Mouse (Mus musculus): Measurements from ENCODE around the gene Tmem200c. TPM values are rescaled to one million over a fixed set of nuclear protein-coding genes. Genes with fewer than 3 reads are reported as not detected.

Gene Tmem200c
- polyA plus RNA-seq, 1 experiment from 2014 or later = 0.54 TPM

DNA sequence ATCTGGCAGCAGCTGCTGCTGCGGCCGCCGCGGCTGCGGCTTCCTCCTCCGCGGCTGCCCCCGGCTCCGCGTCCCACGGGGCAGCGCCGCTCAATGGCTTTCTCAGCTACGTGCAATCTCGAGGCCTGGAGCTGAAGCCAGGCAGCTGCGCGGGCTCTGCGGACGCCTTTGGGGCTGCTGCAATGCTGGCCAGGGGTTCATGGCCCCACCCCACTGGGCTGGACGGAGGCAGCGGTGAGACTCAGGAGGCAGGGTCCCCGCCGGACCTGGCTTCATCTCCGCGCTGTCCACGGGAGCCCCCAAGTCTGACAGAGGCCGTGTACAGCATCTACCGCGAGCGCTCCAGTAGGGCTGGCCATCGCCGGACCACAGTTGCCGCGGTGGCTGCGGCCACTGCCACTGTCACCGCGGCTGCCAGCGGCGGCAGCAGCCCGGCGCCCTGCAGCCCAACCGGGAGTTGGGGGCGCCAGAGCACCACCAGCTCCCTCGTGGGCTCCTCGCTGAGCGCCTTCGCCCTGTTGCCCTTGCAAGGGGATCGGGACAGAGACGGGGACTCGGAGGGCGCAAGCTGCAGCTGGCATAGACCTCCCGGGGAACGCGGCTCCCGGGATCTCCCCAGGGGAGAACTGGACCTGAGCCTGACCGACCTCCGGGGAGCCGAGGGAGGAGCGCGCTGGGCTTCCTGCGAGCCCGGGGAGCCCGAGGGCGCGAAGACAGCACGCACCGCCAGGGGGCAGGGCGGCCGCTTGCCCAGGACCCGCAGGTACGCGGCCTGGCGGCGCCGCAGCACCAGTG, 14.9 kb downstream of the Tmem200c start:
- peak; percentile 81 for DNase-seq
- peak; percentile 80 for ATAC-seq (ENCODE audit: insufficient read depth)
- TF ChIP-seq CTCF (IDR thresholded peaks at IDR 0.05; ENCODE audit: low read depth) = peak; percentile 44; the same call in 1 of the 2 replicates
- Histone ChIP-seq H3K27ac (ENCODE audit: low read depth) (no peak overlapping the region), H3K27me3 (ENCODE audit: insufficient read depth, low read length) (peaks cover 41% of the 10 kb centered on the region), H3K9ac (peak overlapping the region; percentile 52), H3K36me3 (ENCODE audit: insufficient read depth) (no peaks in the 10 kb centered on the region), H3K4me2 (peak overlapping the region; percentile 98), H3K4me3 (ENCODE audit: low read depth, low read length) (peak overlapping the region; percentile 53), H3K4me1 (ENCODE audit: insufficient read depth) (peaks cover 6% of the 10 kb centered on the region; the same call in 1 of the 2 replicates), H3K9me3 (ENCODE audit: low read depth, low read length) (no peaks in the 10 kb centered on the region)
- under 1% methylated on average over 75 of the region's 75 CpGs for WGBS

- Histone ChIP-seq H3K4me3 (ENCODE audit: low read depth, low read length) (peak overlapping the region; percentile 53), H3K4me1 (ENCODE audit: insufficient read depth) (peaks cover 6% of the 10 kb centered on the region; the same call in 1 of the 2 replicates), H3K27ac (ENCODE audit: low read depth) (no peak overlapping the region), H3K4me2 (peak overlapping the region; percentile 98), H3K9me3 (ENCODE audit: low read depth, low read length) (no peaks in the 10 kb centered on the region), H3K9ac (peak overlapping the region; percentile 52), H3K27me3 (ENCODE audit: insufficient read depth, low read length) (peaks cover 35% of the 10 kb centered on the region), H3K36me3 (ENCODE audit: insufficient read depth) (no peaks in the 10 kb centered on the region)
- ATAC-seq (ENCODE audit: insufficient read depth) (no peak), DNase-seq (no peak)
- 3% methylated on average over 22 of the region's 22 CpGs for WGBS
- TF ChIP-seq CTCF (IDR thresholded peaks at IDR 0.05; ENCODE audit: low read depth) = no peak
These were observed 15.4 kb downstream of the Tmem200c start for GRCm38 (mm10) chr17:68841892-68842252.

- Histone ChIP-seq H3K9ac (no peak overlapping the region), H3K4me2 (no peak overlapping the region), H3K27me3 (ENCODE audit: insufficient read depth, low read length) (peaks cover 5% of the 10 kb centered on the region), H3K4me1 (ENCODE audit: insufficient read depth) (no peaks in the 10 kb centered on the region), H3K27ac (ENCODE audit: low read depth) (no peak overlapping the region), H3K4me3 (ENCODE audit: low read depth, low read length) (no peak overlapping the region), H3K9me3 (ENCODE audit: low read depth, low read length) (no peaks in the 10 kb centered on the region), H3K36me3 (ENCODE audit: insufficient read depth) (no peaks in the 10 kb centered on the region)
- ATAC-seq (ENCODE audit: insufficient read depth) (no peak), DNase-seq (no peak)
- WGBS = 78% methylated on average over 5 of the region's 5 CpGs
- no peak for TF ChIP-seq CTCF (IDR thresholded peaks at IDR 0.05; ENCODE audit: low read depth)
These were observed 19.5 kb downstream of the Tmem200c start for GRCm38 (mm10) chr17:68845931-68846330.

DNA sequence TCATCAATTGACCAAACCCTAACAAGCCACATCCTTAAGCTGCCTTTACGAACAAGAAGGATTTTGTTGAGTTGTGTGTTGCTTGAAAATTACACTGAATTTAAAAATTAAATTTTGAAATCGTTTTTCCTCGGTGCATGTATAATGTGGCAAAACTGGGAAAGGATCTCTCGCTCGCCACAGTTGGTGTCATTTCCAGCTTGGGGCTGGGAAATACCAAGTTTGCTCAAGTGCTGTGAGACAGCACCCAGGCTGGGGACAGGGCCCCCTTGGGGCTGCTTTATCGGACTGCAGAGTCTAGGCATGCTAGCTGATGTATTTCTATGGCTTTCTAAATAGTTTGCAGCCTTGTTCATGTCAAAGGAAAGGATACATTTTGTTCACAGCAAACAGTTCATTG, 22.3 kb downstream of the Tmem200c start:
- ATAC-seq (ENCODE audit: insufficient read depth) (no peak), DNase-seq (no peak)
- Histone ChIP-seq H3K9me3 (ENCODE audit: low read depth, low read length) (no peaks in the 10 kb centered on the region), H3K27ac (ENCODE audit: low read depth) (no peak overlapping the region), H3K4me2 (no peak overlapping the region), H3K9ac (no peak overlapping the region), H3K4me3 (ENCODE audit: low read depth, low read length) (no peak overlapping the region), H3K36me3 (ENCODE audit: insufficient read depth) (no peaks in the 10 kb centered on the region), H3K27me3 (ENCODE audit: insufficient read depth, low read length) (no peaks in the 10 kb centered on the region; the same call in 1 of the 2 replicates), H3K4me1 (ENCODE audit: insufficient read depth) (no peaks in the 10 kb centered on the region)
- TF ChIP-seq CTCF (IDR thresholded peaks at IDR 0.05; ENCODE audit: low read depth) = no peak
- WGBS = 75% methylated on average over 6 of the region's 6 CpGs

GRCm38 (mm10) chr17:68852171-68852966, 25.9 kb downstream of the Tmem200c start:
- no peak overlapping the region for H3K4me2 ChIP-seq
- H3K4me1 ChIP-seq (ENCODE audit: insufficient read depth) = no peaks in the 10 kb centered on the region
- DNase-seq = no peak
- 78% methylated on average over 7 of the region's 7 CpGs for WGBS
- peak; percentile 63 for TF ChIP-seq CTCF (IDR thresholded peaks at IDR 0.05; ENCODE audit: low read depth)
- no peak overlapping the region for H3K27ac ChIP-seq (ENCODE audit: low read depth)
- no peak overlapping the region for H3K4me3 ChIP-seq (ENCODE audit: low read depth, low read length)
- no peaks in the 10 kb centered on the region for H3K27me3 ChIP-seq (ENCODE audit: insufficient read depth, low read length)
- H3K9ac ChIP-seq = no peak overlapping the region
- no peaks in the 10 kb centered on the region for H3K9me3 ChIP-seq (ENCODE audit: low read depth, low read length)
- no peak for ATAC-seq (ENCODE audit: insufficient read depth)
- no peaks in the 10 kb centered on the region for H3K36me3 ChIP-seq (ENCODE audit: insufficient read depth)

- Histone ChIP-seq H3K36me3 (ENCODE audit: insufficient read depth) (no peaks in the 10 kb centered on the region), H3K4me1 (ENCODE audit: insufficient read depth) (no peaks in the 10 kb centered on the region), H3K9me3 (ENCODE audit: low read depth, low read length) (no peaks in the 10 kb centered on the region), H3K27me3 (ENCODE audit: insufficient read depth, low read length) (no peaks in the 10 kb centered on the region; the same call in 1 of the 2 replicates), H3K9ac (no peak overlapping the region), H3K4me3 (ENCODE audit: low read depth, low read length) (no peak overlapping the region), H3K4me2 (no peak overlapping the region), H3K27ac (ENCODE audit: low read depth) (no peak overlapping the region)
- no peak for ATAC-seq (ENCODE audit: insufficient read depth)
- TF ChIP-seq CTCF (IDR thresholded peaks at IDR 0.05; ENCODE audit: low read depth) = no peak
- no peak for DNase-seq
- 65% methylated on average over 3 of the region's 3 CpGs for WGBS
These were observed 37.8 kb downstream of the Tmem200c start for GRCm38 (mm10) chr17:68864175-68864574.

- no peak overlapping the region for H3K4me3 ChIP-seq (ENCODE audit: low read depth, low read length)
- H3K9ac ChIP-seq = no peak overlapping the region
- no peaks in the 10 kb centered on the region for H3K9me3 ChIP-seq (ENCODE audit: low read depth, low read length)
- DNase-seq (peak; percentile 64), ATAC-seq (ENCODE audit: insufficient read depth) (no peak)
- H3K36me3 ChIP-seq (ENCODE audit: insufficient read depth) = no peaks in the 10 kb centered on the region
- H3K4me1 ChIP-seq (ENCODE audit: insufficient read depth) = no peaks in the 10 kb centered on the region
- no peak overlapping the region for H3K27ac ChIP-seq (ENCODE audit: low read depth)
- H3K27me3 ChIP-seq (ENCODE audit: insufficient read depth, low read length) = no peaks in the 10 kb centered on the region
- TF ChIP-seq CTCF (IDR thresholded peaks at IDR 0.05; ENCODE audit: low read depth) = peak; percentile 55
- no peak overlapping the region for H3K4me2 ChIP-seq
These were observed 42.0 kb downstream of the Tmem200c start for GRCm38 (mm10) chr17:68868439-68868838.
